Mouse (Mus musculus): Measurements from ENCODE around the gene Gm6034. TPM values are rescaled to one million over a fixed set of nuclear protein-coding genes. Genes with fewer than 3 reads are reported as not detected.
"Not testable (repeated sequence)": the region's sequence is repeated elsewhere in the genome, so short reads cannot be mapped to it uniquely, and the experiment has no call there.

The Gm6034 gene
- total RNA-seq, 2 experiments from 2014 or later: not detected

GRCm38 (mm10) chr17:36058362-36058761, 15.6 kb downstream of the Gm6034 start, which contains the start of gene Gm11127:
Gm11127 (minus strand) TSS chr17:36058371.
- intact Hi-C loops (cut with DNase I); DNase-seq: not testable (repeated sequence)

GRCm38 (mm10) chr17:36060829-36061228, 18.1 kb downstream of the Gm6034 start:
- peak; percentile 91 for DNase-seq

GRCm38 (mm10) chr17:36081901-36082300, 39.1 kb downstream of the Gm6034 start:
- DNase-seq; intact Hi-C loops (cut with DNase I): not testable (repeated sequence)

More at GRCm38 (mm10) chr17:36060829-36061228, 18.1 kb downstream of the Gm6034 start:
- intact Hi-C loops (cut with DNase I): loop anchor here (10.0 kb wide), 2 partner anchors 74 to 134 kb away; partner anchors contain the start of gene H2-T3

- DNase-seq; intact Hi-C loops (cut with DNase I): not testable (repeated sequence)
These were observed 39.9 kb downstream of the Gm6034 start for GRCm38 (mm10) chr17:36082519-36083232.

GRCm38 (mm10) chr17:36083266-36083869, 40.6 kb downstream of the Gm6034 start:
- intact Hi-C loops (cut with DNase I): no loop called here
- peak; percentile 11 for DNase-seq

GRCm38 (mm10) chr17:36083870-36084451, 41.2 kb downstream of the Gm6034 start:
- intact Hi-C loops (cut with DNase I): no loop called here
- DNase-seq: peak; percentile 2

- DNase-seq; intact Hi-C loops (cut with DNase I): not testable (repeated sequence)
These were observed 43.2 kb downstream of the Gm6034 start for GRCm38 (mm10) chr17:36085976-36086375.

GRCm38 (mm10) chr17:36091933-36092332, 49.2 kb downstream of the Gm6034 start:
- DNase-seq; intact Hi-C loops (cut with DNase I): not testable (repeated sequence)

GRCm38 (mm10) chr17:36092520-36092919, 49.8 kb downstream of the Gm6034 start:
- DNase-seq: not testable (repeated sequence)

GRCm38 (mm10) chr17:36093936-36094335, 51.2 kb downstream of the Gm6034 start:
- DNase-seq: no peak
- intact Hi-C loops (cut with DNase I): no loop called here

More at GRCm38 (mm10) chr17:36092520-36092919, 49.8 kb downstream of the Gm6034 start:
- intact Hi-C loops (cut with DNase I): not testable (repeated sequence)

GRCm38 (mm10) chr17:36099603-36100002, 56.8 kb downstream of the Gm6034 start:
- intact Hi-C loops (cut with DNase I): not testable (repeated sequence)

GRCm38 (mm10) chr17:36102091-36102490, 59.3 kb downstream of the Gm6034 start:
- intact Hi-C loops (cut with DNase I): not testable (repeated sequence)

More at GRCm38 (mm10) chr17:36099603-36100002, 56.8 kb downstream of the Gm6034 start:
- DNase-seq: not testable (repeated sequence)

More at GRCm38 (mm10) chr17:36102091-36102490, 59.3 kb downstream of the Gm6034 start:
- DNase-seq: peak; percentile 25

Other genes starting within 250 kb of the Gm6034 start
- 1 to 10 TPM; 4.8 to 5.1 TPM for gene Ier3, start 221.3 kb upstream of the Gm6034 start, total RNA-seq (2021)
- 100 to 1,000 TPM; 113 TPM for gene Flot1, start 219.7 kb upstream of the Gm6034 start, total RNA-seq (2021)
- 1,000 to 10,000 TPM; 2,525 to 2,580 TPM for gene Tubb5, start 204.7 kb upstream of the Gm6034 start, total RNA-seq (2021)
- 10 to 100 TPM; 30.1 to 30.4 TPM for gene Mdc1, start 201.4 kb upstream of the Gm6034 start, total RNA-seq (2021)
- 1 to 10 TPM; 6.1 to 7.0 TPM for gene Nrm, start 181.6 kb upstream of the Gm6034 start, total RNA-seq (2021)
- 10 to 100 TPM; 43.3 to 52.7 TPM for gene Ppp1r18, start 177.4 kb upstream of the Gm6034 start, total RNA-seq (2021)
- gene Dhx16, start 163.1 kb upstream of the Gm6034 start, total RNA-seq (2021): 10 to 100 TPM; 37.4 to 38.8 TPM
- 10 to 100 TPM; 59.8 to 69.2 TPM for gene 2310061I04Rik, start 145.5 kb upstream of the Gm6034 start, total RNA-seq (2021)
- gene Atat1, start 132.9 kb upstream of the Gm6034 start, total RNA-seq (2021): 100 to 1,000 TPM; 285 to 292 TPM
- 10 to 100 TPM; 45.9 to 47.4 TPM for gene Mrps18b, start 126.6 kb upstream of the Gm6034 start, total RNA-seq (2021)
- gene Ppp1r10, start 126.5 kb upstream of the Gm6034 start, total RNA-seq (2021): 10 to 100 TPM; 75.1 to 76.5 TPM
- gene Abcf1, start 73.2 kb upstream of the Gm6034 start, total RNA-seq (2021): 10 to 100 TPM; 95.0 to 97.0 TPM
- 100 to 1,000 TPM in 1 of 2 experiments, 10 to 100 TPM in 1; 98.2 to 107 TPM for gene Gnl1, start 63.1 kb upstream of the Gm6034 start, total RNA-seq (2021)
- 10 to 100 TPM; 82.0 to 84.5 TPM for gene Prr3, start 62.7 kb upstream of the Gm6034 start, total RNA-seq (2021)
- under 1 TPM; 0.26 to 0.28 TPM for gene H2-T24, start 22.4 kb upstream of the Gm6034 start, total RNA-seq (2021)
- gene H2-T23, start 10.1 kb upstream of the Gm6034 start, total RNA-seq (2021): 1 to 10 TPM; 2.4 to 3.0 TPM
- gene H2-T22, start 214 bp upstream of the Gm6034 start, total RNA-seq (2021): 1 to 10 TPM; 3.5 to 4.1 TPM
- not detected for gene Gm11127, start 15.4 kb downstream of the Gm6034 start, total RNA-seq (2021)
- not detected for gene Gm19684, start 78.7 kb downstream of the Gm6034 start, total RNA-seq (2021)
- gene Gm7030, start 86.5 kb downstream of the Gm6034 start, total RNA-seq (2021): not detected
- gene Gm8909, start 125.6 kb downstream of the Gm6034 start, total RNA-seq (2021): not detected
- gene H2-T3, start 147.3 kb downstream of the Gm6034 start, total RNA-seq (2021): not detected
- gene Rpp21, start 215.1 kb downstream of the Gm6034 start, total RNA-seq (2021): 10 to 100 TPM; 55.3 to 58.4 TPM
- 10 to 100 TPM; 25.3 to 26.2 TPM for gene Trim39, start 229.3 kb downstream of the Gm6034 start, total RNA-seq (2021)
- not detected for gene H2-M10.2, start 243.5 kb downstream of the Gm6034 start, total RNA-seq (2021)